Mouse (Mus musculus): ENCODE measurements around the gene Ppard. TPM values are rescaled to one million over a fixed set of nuclear protein-coding genes. Genes with fewer than 3 reads are reported as not detected.
"Not testable (repeated sequence)": the region's sequence is repeated elsewhere in the genome, so short reads cannot be mapped to it uniquely, and the experiment has no call there.

The Ppard gene
- polyA plus RNA-seq, 1 experiment from 2014 or later: 1.3 TPM

DNA sequence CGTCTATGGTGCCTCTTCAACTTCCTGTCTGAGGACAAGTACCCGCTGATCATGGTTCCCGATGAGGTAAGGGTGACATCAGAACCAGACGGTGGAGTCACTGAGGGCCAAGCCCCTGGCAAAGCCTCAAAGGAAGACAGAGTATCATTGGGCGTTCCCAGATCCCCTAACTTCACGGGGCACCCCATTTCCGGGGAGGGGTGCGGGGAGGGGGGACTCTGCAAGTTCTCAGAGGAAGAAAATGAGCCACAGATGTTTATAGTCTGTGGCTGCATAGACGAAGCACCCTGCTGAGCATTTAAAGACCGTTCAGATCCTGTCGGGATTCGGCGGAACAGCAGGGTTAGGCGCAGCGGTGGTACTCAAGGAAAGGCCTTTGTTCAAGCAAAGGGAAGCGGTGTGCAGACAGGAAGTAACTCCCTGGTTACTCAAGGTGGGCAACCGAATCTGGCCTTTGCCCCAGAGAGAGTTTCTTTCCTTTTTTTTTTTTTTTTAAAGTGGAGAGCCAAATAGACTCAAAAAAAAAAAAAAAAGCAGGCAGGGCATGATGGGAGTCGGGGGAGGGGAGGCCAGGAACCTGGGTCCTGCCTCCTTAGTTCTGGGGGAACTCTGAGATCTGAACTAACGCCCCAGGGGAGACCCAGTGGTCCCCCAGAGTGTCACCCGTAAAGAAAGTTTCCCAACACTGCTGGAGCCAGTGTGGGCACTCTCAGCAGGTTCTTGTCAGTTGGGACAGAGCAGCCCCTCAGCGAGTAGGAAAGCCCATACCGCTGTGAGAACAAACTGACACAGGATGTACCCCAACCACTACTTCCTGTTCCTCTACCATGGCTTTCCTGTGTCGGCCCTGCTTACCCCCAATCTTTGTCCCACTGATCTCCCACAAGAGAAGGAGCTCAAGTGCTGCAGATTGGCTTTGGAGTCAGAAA lies 14.5 kb upstream of the Ppard start:
- 0 out of 2 replicates have a peak overlapping the region, but pooled peaks have one; percentile 2 for H3K4me2 ChIP-seq (ENCODE audit: low read depth, low read length)
- no peak overlapping the region for H3K4me3 ChIP-seq (ENCODE audit: low read depth, low read length)
- H3K9ac ChIP-seq (replicated peaks; ENCODE audit: low read depth, low read length): 0 out of 2 replicates have a peak overlapping the region, but pooled peaks have one; percentile 8
- peaks cover 2% of the 10 kb centered on the region for H3K4me1 ChIP-seq (ENCODE audit: control insufficient read depth, insufficient read depth, low read length)
- H3K9me3 ChIP-seq (ENCODE audit: control insufficient read depth, low read length): no peaks in the 10 kb centered on the region
- no peaks in the 10 kb centered on the region for H3K36me3 ChIP-seq (ENCODE audit: control insufficient read depth, insufficient read depth, low read length)
- no peaks in the 10 kb centered on the region for H3K27me3 ChIP-seq (ENCODE audit: control insufficient read depth, insufficient read depth, low read length)
- 0 out of 2 replicates have a peak overlapping the region, but pooled peaks have one; percentile 7 for H3K27ac ChIP-seq (ENCODE audit: low read depth, low read length)
- WGBS: 23% methylated on average over 23 of the region's 23 CpGs
- no peak for ATAC-seq (ENCODE audit: low read depth)

DNA sequence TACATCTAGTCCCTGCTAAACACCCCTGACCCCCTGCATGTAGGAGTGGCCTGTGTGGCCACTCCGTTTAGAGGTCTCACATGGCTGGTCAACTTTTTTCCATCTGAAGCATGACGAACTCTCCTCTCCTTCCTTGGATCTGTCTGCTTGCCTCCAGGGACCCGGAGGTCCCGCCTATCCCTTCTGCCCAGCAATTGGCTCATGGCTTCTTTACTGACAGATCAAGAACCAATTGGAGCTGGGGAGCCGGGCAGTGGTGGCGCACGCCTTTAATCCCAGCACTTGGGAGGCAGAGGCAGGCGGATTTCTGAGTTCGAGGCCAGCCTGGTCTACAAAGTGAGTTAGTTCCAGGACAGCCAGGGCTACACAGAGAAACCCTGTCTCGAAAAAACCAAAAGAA lies 10.0 kb upstream of the Ppard start:
- H3K27ac ChIP-seq (ENCODE audit: low read depth, low read length); H3K9me3 ChIP-seq (ENCODE audit: control insufficient read depth, low read length); H3K4me2 ChIP-seq (ENCODE audit: low read depth, low read length); H3K9ac ChIP-seq (replicated peaks; ENCODE audit: low read depth, low read length); H3K36me3 ChIP-seq (ENCODE audit: control insufficient read depth, insufficient read depth, low read length); H3K4me3 ChIP-seq (ENCODE audit: low read depth, low read length); H3K27me3 ChIP-seq (ENCODE audit: control insufficient read depth, insufficient read depth, low read length); ATAC-seq (ENCODE audit: low read depth): not testable (repeated sequence)
- H3K4me1 ChIP-seq (ENCODE audit: control insufficient read depth, insufficient read depth, low read length): peaks cover 13% of the 10 kb centered on the region
- WGBS: 94% methylated on average over 10 of the region's 10 CpGs

DNA sequence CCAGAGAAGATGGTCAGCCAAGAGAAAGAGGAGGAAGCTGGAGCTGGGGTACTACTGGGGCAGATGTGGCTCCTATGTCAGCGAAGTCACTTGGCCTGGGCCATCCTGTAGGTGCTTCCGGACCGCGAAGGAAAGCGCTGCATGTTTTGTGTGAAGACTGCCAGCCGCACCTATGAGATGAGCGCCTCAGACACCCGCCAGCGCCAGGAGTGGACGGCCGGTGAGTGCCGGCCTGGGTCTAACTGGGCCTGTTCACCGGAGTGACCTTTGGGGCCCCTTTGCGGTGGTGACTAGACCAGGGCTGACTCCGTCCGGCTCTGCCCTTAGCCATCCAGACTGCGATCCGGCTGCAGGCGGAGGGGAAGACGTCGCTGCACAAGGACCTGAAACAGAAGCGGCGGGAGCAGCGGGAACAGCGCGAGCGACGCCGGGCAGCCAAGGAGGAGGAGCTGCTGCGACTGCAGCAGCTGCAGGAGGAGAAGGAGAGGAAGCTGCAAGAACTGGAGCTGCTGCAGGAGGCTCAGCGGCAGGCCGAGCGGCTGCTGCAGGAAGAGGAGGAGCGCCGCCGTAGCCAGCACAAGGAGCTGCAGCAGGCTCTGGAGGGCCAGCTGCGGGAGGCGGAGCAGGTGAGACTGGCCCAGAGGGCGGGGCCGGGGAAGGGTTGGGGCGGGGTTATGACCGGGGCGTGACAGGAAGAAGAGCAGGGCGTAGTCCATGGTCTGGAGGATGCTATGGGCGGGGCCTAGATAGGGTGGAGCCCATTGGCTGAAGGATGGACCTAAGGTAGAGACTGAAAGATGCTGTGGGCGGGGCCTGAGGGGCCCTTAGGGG lies 8.7 kb upstream of the Ppard start:
- peak overlapping the region; percentile 92 for H3K4me2 ChIP-seq (ENCODE audit: low read depth, low read length)
- no peaks in the 10 kb centered on the region for H3K27me3 ChIP-seq (ENCODE audit: control insufficient read depth, insufficient read depth, low read length)
- H3K27ac ChIP-seq (ENCODE audit: low read depth, low read length): peak overlapping the region; percentile 82
- peaks cover 13% of the 10 kb centered on the region for H3K4me1 ChIP-seq (ENCODE audit: control insufficient read depth, insufficient read depth, low read length)
- peak overlapping the region; percentile 49 for H3K4me3 ChIP-seq (ENCODE audit: low read depth, low read length)
- ATAC-seq (ENCODE audit: low read depth): peak; percentile 80
- 1% methylated on average over 46 of the region's 46 CpGs for WGBS
- H3K9ac ChIP-seq (replicated peaks; ENCODE audit: low read depth, low read length): peak overlapping the region; percentile 81
- H3K9me3 ChIP-seq (ENCODE audit: control insufficient read depth, low read length): no peaks in the 10 kb centered on the region
- no peaks in the 10 kb centered on the region for H3K36me3 ChIP-seq (ENCODE audit: control insufficient read depth, insufficient read depth, low read length)

DNA sequence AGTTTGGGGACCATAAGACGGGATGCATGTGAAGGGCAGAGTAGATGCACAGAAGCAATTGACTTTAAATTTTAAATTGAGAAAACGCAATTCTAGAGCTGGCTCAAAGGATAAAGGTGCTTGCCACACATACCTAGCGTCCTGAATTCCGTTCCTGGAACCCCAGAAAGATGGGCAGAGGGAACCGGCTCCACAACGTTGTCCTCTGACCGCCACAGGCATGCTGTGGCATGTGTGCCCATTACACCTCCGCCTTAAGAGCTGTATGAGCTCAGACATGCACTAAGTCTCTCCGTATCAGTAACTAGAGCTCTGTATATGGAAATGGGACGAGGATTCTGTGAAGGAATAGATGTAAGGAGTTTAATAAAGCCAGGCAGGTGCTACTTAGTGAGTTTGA lies 7.9 kb upstream of the Ppard start:
- no peak overlapping the region for H3K9ac ChIP-seq (replicated peaks; ENCODE audit: low read depth, low read length)

DNA sequence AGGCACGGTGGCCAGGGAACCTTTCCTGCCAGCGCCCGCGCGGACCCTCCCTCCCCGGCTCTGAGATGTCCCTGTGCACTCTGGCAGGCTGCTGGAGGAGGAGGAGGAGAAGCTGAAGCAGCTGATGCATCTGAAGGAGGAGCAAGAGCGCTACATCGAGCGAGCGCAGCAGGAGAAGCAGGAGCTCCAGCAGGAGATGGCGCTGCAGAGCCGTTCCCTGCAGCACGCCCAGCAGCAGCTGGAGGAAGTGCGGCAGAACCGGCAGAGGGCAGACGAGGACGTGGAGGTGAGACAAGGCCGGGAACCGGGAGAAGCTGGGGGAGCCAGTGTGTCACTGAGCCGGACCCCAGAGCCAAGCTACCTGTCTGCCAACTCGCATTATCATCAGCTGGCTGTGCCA lies 6.5 kb upstream of the Ppard start:
- no peaks in the 10 kb centered on the region for H3K9me3 ChIP-seq (ENCODE audit: control insufficient read depth, low read length)
- no peaks in the 10 kb centered on the region for H3K36me3 ChIP-seq (ENCODE audit: control insufficient read depth, insufficient read depth, low read length)
- H3K27ac ChIP-seq (ENCODE audit: low read depth, low read length): peak overlapping the region; percentile 62; the same call in 1 of the 2 replicates
- peak overlapping the region; percentile 24 for H3K4me3 ChIP-seq (ENCODE audit: low read depth, low read length)
- H3K4me2 ChIP-seq (ENCODE audit: low read depth, low read length): peak overlapping the region; percentile 51
- ATAC-seq (ENCODE audit: low read depth): peak; percentile 66; the same call in 1 of the 2 replicates
- H3K27me3 ChIP-seq (ENCODE audit: control insufficient read depth, insufficient read depth, low read length): no peaks in the 10 kb centered on the region
- peaks cover 13% of the 10 kb centered on the region for H3K4me1 ChIP-seq (ENCODE audit: control insufficient read depth, insufficient read depth, low read length)
- peak overlapping the region; percentile 39; the same call in 1 of the 2 replicates for H3K9ac ChIP-seq (replicated peaks; ENCODE audit: low read depth, low read length)
- WGBS: 2% methylated on average over 21 of the region's 21 CpGs

More for the DNA sequence above, 7.9 kb upstream of the Ppard start:
- Histone ChIP-seq H3K27ac (ENCODE audit: low read depth, low read length) (no peak overlapping the region), H3K4me1 (ENCODE audit: control insufficient read depth, insufficient read depth, low read length) (peaks cover 13% of the 10 kb centered on the region), H3K27me3 (ENCODE audit: control insufficient read depth, insufficient read depth, low read length) (no peaks in the 10 kb centered on the region), H3K36me3 (ENCODE audit: control insufficient read depth, insufficient read depth, low read length) (no peaks in the 10 kb centered on the region), H3K4me3 (ENCODE audit: low read depth, low read length) (no peak overlapping the region), H3K9me3 (ENCODE audit: control insufficient read depth, low read length) (no peaks in the 10 kb centered on the region), H3K4me2 (ENCODE audit: low read depth, low read length) (no peak overlapping the region)
- 90% methylated on average over 10 of the region's 10 CpGs for WGBS
- no peak for ATAC-seq (ENCODE audit: low read depth)

DNA sequence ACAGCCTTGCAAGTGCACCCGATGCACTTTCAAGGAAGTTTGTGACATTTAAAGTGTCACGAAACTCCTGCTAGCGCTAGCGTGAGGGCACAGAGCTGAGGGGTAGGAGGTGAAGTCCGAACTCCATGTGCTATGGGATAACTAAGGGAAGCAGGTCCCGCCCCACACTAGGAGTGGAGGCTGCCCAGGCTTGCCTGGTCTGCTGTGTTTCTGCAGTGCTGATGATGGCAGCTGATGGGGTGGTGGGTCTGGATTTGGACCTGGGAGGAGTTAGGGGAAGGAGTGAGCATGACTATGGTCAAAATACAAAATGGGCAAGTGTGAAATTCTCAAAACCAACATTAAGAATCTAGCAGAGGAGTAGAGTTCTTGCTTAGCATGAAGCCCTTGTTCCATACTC lies 2.0 kb upstream of the Ppard start:
- Histone ChIP-seq H3K4me3 (ENCODE audit: low read depth, low read length) (no peak overlapping the region), H3K27me3 (ENCODE audit: control insufficient read depth, insufficient read depth, low read length) (no peaks in the 10 kb centered on the region), H3K27ac (ENCODE audit: low read depth, low read length) (no peak overlapping the region), H3K9ac (replicated peaks; ENCODE audit: low read depth, low read length) (no peak overlapping the region), H3K9me3 (ENCODE audit: control insufficient read depth, low read length) (no peaks in the 10 kb centered on the region), H3K36me3 (ENCODE audit: control insufficient read depth, insufficient read depth, low read length) (no peaks in the 10 kb centered on the region), H3K4me1 (ENCODE audit: control insufficient read depth, insufficient read depth, low read length) (peaks cover 12% of the 10 kb centered on the region), H3K4me2 (ENCODE audit: low read depth, low read length) (no peak overlapping the region)
- ATAC-seq (ENCODE audit: low read depth): no peak
- 88% methylated on average over 6 of the region's 6 CpGs for WGBS

DNA sequence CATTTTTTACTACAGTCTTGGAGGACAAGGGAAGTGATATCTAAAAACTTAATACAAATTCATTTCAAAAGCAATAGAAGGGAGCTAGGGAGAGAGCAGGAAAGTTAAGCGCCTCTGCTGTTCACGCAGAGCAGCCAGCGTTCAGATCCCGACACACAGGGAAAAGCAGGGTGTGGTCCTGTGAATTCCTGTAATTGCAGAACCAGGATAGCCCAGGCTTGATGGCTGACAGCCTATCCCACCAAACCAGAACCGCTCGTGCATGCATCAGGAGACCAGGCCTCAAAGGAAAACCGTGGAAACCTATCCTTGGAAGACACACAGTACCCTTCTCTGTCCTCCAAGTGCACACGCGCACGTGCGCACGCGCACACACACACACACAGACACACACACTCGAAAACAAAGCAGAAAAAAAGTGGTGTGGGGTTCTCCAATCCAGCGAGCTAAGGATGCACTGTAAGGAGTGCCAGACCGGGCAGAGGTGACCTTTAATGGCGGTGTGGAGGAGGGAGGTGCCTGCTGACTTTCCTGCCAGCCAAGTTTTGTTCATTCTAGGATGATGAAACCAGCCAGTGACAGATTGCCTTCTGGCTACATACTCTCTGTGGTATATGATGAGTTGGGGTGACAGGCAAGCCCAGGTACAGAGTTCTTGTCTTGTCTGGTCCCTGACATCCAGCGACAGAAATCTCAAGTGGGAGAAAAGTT lies 1.3 kb upstream of the Ppard start:
- Histone ChIP-seq H3K27me3 (ENCODE audit: control insufficient read depth, insufficient read depth, low read length) (no peaks in the 10 kb centered on the region), H3K4me2 (ENCODE audit: low read depth, low read length) (no peak overlapping the region), H3K27ac (ENCODE audit: low read depth, low read length) (no peak overlapping the region), H3K9ac (replicated peaks; ENCODE audit: low read depth, low read length) (no peak overlapping the region), H3K4me1 (ENCODE audit: control insufficient read depth, insufficient read depth, low read length) (peaks cover 7% of the 10 kb centered on the region), H3K36me3 (ENCODE audit: control insufficient read depth, insufficient read depth, low read length) (no peaks in the 10 kb centered on the region), H3K4me3 (ENCODE audit: low read depth, low read length) (no peak overlapping the region), H3K9me3 (ENCODE audit: control insufficient read depth, low read length) (no peaks in the 10 kb centered on the region)
- WGBS: 85% methylated on average over 18 of the region's 18 CpGs
- ATAC-seq (ENCODE audit: low read depth): no peak

DNA sequence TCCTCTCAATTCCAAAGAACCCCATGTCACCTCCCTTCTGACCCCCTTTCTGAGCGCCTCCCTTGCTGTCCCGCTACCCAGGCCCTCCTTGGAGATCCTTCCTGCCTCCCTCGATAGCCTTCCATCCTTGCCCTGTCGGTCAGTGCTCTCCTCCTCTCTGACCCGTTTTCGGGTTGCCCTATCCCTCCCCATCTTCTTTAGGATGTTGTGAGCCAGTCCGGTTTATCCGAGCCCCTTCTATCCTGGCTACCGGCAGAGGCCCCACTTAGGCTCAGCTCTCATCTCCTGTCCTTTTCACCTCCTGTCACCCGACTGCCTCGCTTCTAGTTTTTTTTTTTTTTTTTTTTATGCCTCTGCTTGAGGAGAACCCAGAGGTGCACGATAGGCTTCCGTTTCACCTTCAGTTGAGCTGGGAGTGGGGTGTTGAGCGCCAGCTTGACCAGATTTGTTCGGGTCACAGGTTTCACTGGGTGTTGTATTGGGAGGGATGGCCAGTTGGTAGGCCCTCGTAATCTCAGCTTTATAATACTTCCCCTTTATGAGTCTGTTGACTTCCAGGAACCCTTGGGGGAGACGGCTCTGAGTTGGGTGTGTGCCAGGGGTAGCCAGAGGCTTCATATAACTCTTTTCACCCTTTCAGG lies 711 bp downstream of the Ppard start:
- peaks cover 6% of the 10 kb centered on the region; the same call in 1 of the 2 replicates for H3K4me1 ChIP-seq (ENCODE audit: control insufficient read depth, insufficient read depth, low read length)
- H3K27ac ChIP-seq (ENCODE audit: low read depth, low read length): peak overlapping the region; percentile 52; the same call in 1 of the 2 replicates
- ATAC-seq (ENCODE audit: low read depth): peak; percentile 35; the same call in 1 of the 2 replicates

More for the DNA sequence above, 711 bp downstream of the Ppard start:
- Histone ChIP-seq H3K4me3 (ENCODE audit: low read depth, low read length) (peak overlapping the region; percentile 59), H3K9ac (replicated peaks; ENCODE audit: low read depth, low read length) (peak overlapping the region; percentile 80), H3K4me2 (ENCODE audit: low read depth, low read length) (peak overlapping the region; percentile 76), H3K27me3 (ENCODE audit: control insufficient read depth, insufficient read depth, low read length) (no peaks in the 10 kb centered on the region), H3K36me3 (ENCODE audit: control insufficient read depth, insufficient read depth, low read length) (no peaks in the 10 kb centered on the region), H3K9me3 (ENCODE audit: control insufficient read depth, low read length) (no peaks in the 10 kb centered on the region)
- WGBS: 3% methylated on average over 16 of the region's 17 CpGs

Measured in neural tube, embryonic 14.5 days (tissue).